Mouse (Mus musculus) adrenal gland, postnatal 36 days (tissue): ENCODE results near the gene Col4a1. TPM values are rescaled to one million over a fixed set of nuclear protein-coding genes. Genes with fewer than 3 reads are reported as not detected.
A peak's percentile ranks its signal among the peaks of the same experiment; 100 is the strongest.

Experiments used
- DNase-seq, 2 experiments: peaks; one replicate each; pipeline ENCODE4 v3.0.0; 2021; ENCODE audit warnings: mixed read lengths in 1 of 2
- total RNA-seq, 2 experiments: library from RNA; stranded (reverse); gene quantifications; 2 replicates each; pipeline ENCODE4 v1.2.3; 2021

The Col4a1 gene
- total RNA-seq, 2 experiments from 2014 or later, result 359 to 687 TPM

DNA sequence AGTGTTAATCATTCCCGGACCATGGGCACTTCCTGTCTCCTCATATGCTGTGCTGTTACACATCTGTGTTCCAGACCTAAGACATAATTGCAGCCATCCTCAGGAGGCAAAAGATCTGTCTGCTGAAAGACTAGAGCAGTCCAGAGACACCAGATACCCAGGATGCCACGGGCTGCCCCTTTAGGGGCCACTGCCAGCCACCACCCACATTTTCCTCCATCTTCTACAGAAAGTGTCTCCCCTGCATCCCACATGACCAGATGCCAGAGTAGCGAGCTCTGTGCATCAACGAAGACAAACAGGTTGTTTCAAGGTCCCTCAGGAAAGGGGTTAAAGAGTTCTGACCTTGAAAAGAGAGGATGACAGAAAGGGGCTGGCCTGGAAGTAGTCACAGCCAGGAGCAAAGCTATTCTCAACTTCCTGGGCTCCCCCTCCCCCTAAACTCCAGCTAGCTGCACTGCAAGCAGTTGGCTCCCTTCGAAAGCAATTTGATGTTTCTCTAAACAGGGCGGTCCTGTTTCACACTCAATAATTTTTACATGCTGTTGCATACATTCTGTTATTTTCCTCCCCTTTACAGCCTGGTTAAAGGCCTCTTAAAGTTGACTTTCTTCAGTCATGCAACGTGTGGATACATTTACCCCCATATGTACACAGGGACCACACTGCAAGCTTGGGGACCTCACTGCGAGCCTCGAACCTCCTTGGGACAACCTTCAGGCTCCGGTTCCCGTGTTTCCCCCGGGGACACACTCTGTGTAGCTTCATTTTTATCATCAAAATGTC lies 13.9 kb downstream of the Col4a1 start:
- DNase-seq, result peak in 1 of 2 experiments; percentile 46

- DNase-seq, result peak; percentile 58 to 82
Observed at GRCm38 (mm10) chr8:11297141-11297838, 15.3 kb downstream of the Col4a1 start.

GRCm38 (mm10) chr8:11296282-11296943 lies 16.2 kb downstream of the Col4a1 start:
- DNase-seq, result no peak

GRCm38 (mm10) chr8:11292611-11293010 lies 20.0 kb downstream of the Col4a1 start:
- DNase-seq, result no peak

DNA sequence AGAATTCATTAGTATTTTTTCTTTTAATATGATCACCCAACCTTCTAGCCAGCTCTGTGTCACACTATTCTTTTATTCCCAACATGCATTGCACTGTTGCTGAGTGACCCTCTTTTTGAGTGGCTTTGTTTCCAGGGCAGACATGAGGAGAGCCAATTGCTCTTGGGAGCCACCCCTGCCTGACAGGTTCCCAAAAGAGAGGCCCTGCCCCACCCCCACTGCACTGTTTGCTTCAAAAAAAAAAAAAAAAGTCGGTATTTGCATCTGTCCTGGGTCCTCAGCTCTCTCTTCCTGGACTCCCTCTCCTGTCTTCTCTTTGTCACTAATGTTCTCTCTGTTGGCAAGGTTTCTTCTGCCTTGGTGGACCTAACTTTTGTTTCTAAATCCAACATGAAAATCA lies 22.1 kb downstream of the Col4a1 start:
- DNase-seq, result no peak

DNA sequence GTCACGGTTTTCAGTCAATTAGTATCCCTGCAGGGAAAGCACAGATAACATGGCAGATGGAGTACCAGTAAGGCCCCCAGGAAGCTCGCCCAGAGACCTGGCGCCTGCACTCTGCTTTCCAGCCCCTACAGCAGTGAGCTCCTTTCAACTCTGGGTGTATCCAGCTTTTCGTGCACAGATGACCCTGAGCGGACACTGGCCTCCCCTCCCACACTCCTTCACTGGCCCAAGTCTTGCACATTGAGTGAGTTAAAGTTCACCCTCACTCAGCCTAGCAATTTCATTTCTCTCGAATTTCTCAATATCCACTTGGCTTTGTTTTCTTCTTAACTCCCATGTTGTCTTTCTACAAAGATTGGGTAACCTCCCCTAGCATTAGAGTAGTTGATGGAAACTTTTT lies 24.3 kb downstream of the Col4a1 start:
- DNase-seq, result no peak

GRCm38 (mm10) chr8:11287139-11287538 lies 25.5 kb downstream of the Col4a1 start:
- no peak for DNase-seq

DNA sequence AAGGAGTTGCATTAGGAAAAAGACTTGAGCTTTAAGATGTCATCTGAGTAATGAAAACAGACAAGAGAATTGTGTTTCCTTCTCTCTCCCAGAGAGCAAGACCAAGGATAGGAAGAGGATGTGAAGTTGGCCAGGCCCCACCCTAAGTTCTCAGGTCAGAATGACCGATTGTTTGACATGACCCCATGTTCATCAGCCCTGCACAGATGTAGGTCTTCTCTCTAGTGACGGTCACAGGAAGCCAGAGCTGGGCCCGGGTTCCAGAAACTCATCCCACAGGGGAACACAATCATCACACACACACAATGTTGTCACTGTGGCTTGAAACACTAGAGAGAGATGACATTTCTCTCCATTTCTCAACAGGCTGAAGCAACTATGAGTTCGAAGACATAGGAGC lies 27.2 kb downstream of the Col4a1 start:
- no peak for DNase-seq

DNA sequence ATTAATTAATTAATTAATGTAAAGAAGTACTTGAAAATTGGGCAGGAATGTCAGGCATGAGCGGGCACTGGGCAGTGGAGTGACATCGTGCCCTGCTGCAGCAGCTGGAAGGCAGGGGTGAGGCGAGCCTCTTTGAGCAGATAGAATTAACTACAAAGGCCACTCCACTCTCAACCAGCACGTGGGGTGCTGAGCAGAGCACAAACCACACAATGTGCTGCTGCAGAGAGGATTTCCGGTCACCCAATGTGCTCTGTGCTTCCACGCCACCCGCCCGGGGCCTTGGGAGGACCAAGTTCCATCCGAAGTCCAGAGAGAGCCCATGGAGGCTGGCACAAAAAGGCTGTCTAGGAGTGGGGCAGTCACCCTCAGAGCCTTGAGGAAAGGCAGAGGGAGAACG lies 29.4 kb downstream of the Col4a1 start:
- DNase-seq, result no peak

DNA sequence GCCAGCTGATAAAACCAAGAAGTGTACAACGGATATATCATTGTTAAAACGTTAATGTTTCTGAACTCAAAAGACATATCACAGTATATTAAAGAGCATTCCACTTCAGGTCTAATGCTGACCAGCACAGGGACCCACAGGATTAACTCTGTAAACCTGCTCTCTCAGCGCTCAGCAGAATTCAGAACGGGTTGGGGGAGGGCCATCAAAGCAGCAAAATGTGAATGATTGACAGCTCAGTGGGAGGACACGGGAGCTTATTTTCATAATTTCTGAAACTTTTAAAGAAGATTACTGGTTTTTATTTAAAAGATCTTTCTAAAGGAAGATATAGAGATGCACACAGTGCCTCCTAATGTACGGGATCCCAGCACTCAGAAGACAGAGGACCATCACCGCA lies 29.9 kb downstream of the Col4a1 start:
- DNase-seq, result no peak

DNA sequence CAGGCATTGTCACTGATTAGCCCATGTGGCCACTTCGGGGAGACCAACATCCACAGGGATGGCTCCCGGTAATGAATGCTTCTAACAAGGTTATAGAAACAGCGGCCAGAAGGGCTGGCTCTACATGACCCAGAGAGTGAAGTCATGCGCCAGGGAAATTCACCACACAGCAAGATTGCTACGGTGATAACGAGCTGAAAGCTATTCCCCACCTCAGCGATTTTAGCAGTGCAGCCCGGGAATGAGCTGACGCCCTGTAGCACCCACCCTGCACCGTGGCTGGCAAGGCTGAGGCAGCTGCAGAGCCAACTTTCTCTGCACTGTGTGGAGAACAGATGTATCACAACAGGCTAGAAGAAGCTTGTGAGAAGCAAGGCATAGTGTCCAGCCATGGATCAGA lies 30.5 kb downstream of the Col4a1 start:
- DNase-seq, result no peak

GRCm38 (mm10) chr8:11280721-11281268 lies 31.8 kb downstream of the Col4a1 start:
- DNase-seq, result no peak

GRCm38 (mm10) chr8:11279296-11279826 lies 33.3 kb downstream of the Col4a1 start:
- peak; percentile 68 to 73 for DNase-seq

DNA sequence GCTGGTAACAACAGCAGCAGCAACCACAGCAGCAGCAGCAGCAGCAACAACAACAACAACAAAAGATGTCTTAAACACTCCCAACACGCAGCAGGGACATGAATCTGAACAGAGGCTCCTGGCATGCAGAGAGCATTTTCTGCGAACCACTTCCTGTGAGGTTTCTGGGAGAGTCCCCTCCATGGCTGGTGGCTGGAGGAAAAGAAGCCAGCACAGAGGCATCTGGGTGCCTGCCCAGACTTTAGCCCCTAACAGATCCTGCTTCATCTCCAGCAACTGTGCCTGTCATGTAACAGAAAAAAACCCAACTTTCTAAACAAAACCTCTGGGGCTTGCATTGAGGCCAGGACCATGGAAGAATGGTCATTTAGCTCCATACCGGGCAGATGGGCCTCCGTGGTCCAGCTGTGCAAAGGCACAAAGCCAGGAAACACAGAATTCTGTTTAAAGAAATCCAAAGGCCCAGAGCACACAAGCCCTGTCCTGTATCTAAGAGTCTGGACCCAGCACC lies 34.5 kb downstream of the Col4a1 start:
- no peak for DNase-seq

DNA sequence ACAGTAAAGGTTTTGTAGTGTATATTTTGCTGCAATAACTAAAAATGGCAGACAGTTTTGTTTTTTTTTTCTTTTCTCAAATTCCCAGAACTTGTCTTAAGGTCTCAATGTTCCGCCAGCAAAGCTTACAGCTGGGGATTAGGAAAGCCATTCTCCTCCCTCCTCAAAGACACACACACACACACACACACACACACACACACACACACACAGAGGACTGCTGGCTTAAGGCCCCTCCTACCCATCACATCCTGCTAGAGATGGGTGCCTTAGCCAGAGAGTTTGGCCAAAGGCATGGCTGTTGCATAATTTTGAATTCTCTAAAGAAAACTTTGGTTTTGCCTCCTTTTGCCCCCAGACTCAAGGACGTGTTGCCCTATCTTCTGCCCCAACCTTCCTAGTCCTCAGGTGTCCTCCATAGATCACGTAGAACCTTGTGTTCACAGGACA lies 35.0 kb downstream of the Col4a1 start:
- DNase-seq, result no peak

DNA sequence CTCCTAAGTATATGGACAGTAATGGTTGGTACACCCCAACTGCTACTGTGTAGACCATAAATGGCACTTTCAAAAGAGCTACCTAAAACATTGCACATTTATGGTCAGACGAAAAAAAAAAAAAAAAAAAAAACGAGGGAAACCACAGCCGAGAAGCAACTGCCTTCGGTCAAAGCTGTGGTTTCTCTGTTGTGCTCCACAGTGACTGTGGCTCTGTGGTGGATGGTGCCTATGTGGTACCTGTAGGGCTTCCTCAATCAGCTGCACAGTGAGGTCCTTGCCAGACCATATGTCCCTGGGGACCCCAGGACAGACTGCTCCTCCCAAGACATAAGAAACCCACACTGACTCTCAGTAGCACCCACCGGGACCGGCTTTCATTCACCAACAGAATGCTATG lies 36.3 kb downstream of the Col4a1 start:
- DNase-seq, result no peak

DNA sequence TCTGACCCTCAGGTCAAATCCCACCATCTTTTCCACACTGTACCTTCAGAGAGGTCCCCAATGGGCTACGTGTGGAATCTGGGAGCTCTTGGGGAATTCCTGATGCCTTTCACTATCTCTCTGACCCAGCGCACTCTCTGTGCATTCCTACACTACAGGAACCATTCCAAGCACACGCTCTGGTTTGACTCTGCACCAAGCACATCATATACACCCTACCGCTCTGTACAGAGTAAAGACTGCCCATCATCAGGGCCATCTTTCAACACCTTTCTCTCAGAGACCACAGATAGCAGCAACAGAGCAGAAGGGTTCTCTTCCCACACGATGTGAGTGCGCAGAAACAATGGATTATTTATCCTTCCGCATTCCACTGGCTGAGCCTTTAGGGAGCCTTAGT lies 38.2 kb downstream of the Col4a1 start:
- DNase-seq, result no peak

DNA sequence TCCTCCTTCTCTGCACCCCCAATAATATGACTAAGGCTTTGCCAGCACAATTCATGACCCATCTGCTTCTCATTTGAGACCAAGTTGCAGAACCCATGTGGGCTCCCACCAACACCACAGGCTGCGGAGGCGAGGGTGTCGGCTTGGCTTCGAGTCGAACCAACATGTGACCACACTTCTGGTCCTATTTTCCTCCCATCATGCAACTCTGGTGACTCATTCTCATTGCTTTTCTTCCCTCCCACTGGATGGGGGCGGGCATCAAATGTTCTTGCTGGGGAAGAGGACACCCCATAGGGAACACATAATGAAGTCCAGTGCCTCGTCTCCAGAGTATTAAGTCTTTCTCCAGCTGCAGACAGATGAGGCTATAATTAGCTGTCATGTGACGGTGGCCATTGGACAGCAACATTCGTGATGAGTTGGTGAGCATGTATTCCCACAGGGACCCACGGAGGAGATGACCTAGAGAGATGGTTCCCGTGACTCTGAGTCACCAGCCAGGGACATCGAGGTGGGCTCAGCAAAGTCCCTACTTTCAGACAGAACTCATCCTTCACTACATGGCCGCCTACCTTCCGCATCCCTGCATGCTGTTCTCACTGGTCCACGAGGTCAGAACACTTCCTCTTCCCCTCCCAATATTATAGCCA lies 39.0 kb downstream of the Col4a1 start:
- DNase-seq, result no peak

- DNase-seq, result no peak
Observed at GRCm38 (mm10) chr8:11272205-11272604, 40.4 kb downstream of the Col4a1 start.

GRCm38 (mm10) chr8:11270826-11271225 lies 41.8 kb downstream of the Col4a1 start:
- DNase-seq, result peak; percentile 52 to 66

- DNase-seq, result peak; percentile 46 to 51
Observed at GRCm38 (mm10) chr8:11268753-11269152, 43.9 kb downstream of the Col4a1 start.

DNA sequence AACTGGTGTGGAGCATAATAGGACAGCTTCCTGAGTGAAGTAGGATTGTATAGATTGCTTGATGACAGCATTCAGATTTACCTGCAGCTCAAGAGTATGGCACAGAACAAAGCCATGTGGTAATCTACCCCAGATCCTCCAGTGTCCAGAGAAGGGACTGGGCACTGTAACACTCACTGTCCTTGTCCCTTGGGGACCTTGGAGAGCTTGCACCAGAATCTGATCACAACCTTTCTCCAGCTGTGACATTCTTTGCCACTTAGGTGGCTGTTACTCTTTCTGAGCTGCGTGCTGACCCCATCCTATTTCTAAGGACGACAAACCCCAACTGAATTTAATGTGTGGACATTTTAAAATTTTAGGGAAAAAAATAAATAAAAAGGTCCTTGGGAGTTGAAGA lies 46.2 kb downstream of the Col4a1 start:
- DNase-seq, result no peak
